Mouse (Mus musculus) bone marrow macrophage, adult 2 months (primary cell): ENCODE data around the gene Ccl12.

Experiments used
- CTCF ChIP-seq: IDR thresholded peaks from 2 replicates; pipeline ENCODE4 v1.5.1; 2012; ENCODE audit warnings: low read depth, mild to moderate bottlenecking, low read length, moderate library complexity
- POLR2A ChIP-seq: IDR thresholded peaks from 2 replicates; pipeline ENCODE4 v1.6.1; 2012; ENCODE audit warnings: mild to moderate bottlenecking, low read depth, low read length, borderline replicate concordance

GRCm38 (mm10) chr11:82072984-82073383, 28.7 kb upstream of the Ccl12 start:
- TF ChIP-seq POLR2A, result no peak
- no peak for TF ChIP-seq CTCF
